Mouse (Mus musculus): ENCODE measurements at regions not wholly inside any gene's neighbourhood (a gene's known extent, or its start where the extent isn't known, plus 50 kb on each side); places are given as distances from the start of the nearest gene placed in this dataset.

GRCm38 (mm10) chr5:96924736-96925429, 72.6 kb upstream of the Bmp2k start:
- Histone ChIP-seq H3K27me3 (ENCODE audit: control insufficient read depth, insufficient read depth, low read depth, low read length) (no peaks in the 10 kb centered on the region), H3K9ac (ENCODE audit: low read depth, low read length) (no peak overlapping the region), H3K27ac (ENCODE audit: low read length) (no peak overlapping the region), H3K4me2 (ENCODE audit: low read length) (no peak overlapping the region), H3K36me3 (ENCODE audit: control insufficient read depth, insufficient read depth, low read length) (no peaks in the 10 kb centered on the region), H3K4me1 (ENCODE audit: control insufficient read depth, insufficient read depth, low read length) (no peaks in the 10 kb centered on the region), H3K4me3 (ENCODE audit: low read depth, low read length) (no peak overlapping the region), H3K9me3 (replicated peaks; ENCODE audit: control insufficient read depth, low read length, poor library complexity, severe bottlenecking) (no peaks in the 10 kb centered on the region)
- ATAC-seq = no peak
- WGBS = 94% methylated on average over 7 of the region's 7 CpGs

DNA sequence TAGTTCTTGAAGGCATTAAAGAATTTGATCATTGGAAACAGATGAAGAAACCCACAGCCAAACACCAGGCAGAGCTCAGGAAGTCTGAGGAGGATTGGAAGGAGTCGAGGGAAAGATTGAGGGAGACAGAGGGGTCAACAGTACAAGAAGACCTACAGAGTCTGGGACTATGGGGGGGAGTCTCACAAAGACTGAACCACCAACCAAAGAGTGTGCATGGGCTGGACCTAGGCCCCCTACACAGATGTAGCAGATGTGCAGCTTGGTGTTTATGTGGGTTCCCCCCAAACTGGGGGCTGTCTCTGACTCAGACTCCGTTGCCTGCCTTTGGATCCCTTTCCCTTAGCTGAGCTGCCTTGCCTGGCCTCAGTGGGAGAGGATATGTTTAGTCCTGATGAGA, 71.5 kb upstream of the Bmp2k start:
- no peak for ATAC-seq
- H3K36me3 ChIP-seq (ENCODE audit: control insufficient read depth, insufficient read depth, low read length) = no peaks in the 10 kb centered on the region
- no peaks in the 10 kb centered on the region for H3K9me3 ChIP-seq (replicated peaks; ENCODE audit: control insufficient read depth, low read length, poor library complexity, severe bottlenecking)
- no peaks in the 10 kb centered on the region for H3K27me3 ChIP-seq (ENCODE audit: control insufficient read depth, insufficient read depth, low read depth, low read length)
- no peak overlapping the region for H3K9ac ChIP-seq (ENCODE audit: low read depth, low read length)
- no peak overlapping the region for H3K27ac ChIP-seq (ENCODE audit: low read length)
- no peaks in the 10 kb centered on the region for H3K4me1 ChIP-seq (ENCODE audit: control insufficient read depth, insufficient read depth, low read length)
- no peak overlapping the region for H3K4me2 ChIP-seq (ENCODE audit: low read length)
- no peak overlapping the region for H3K4me3 ChIP-seq (ENCODE audit: low read depth, low read length)
- WGBS = 80% methylated on average over 2 of the region's 2 CpGs

- no peaks in the 10 kb centered on the region for H3K27me3 ChIP-seq (ENCODE audit: control insufficient read depth, insufficient read depth, low read depth, low read length)
- no peaks in the 10 kb centered on the region for H3K36me3 ChIP-seq (ENCODE audit: control insufficient read depth, insufficient read depth, low read length)
- H3K9ac ChIP-seq (ENCODE audit: low read depth, low read length) = no peak overlapping the region
- ATAC-seq = no peak
- H3K4me3 ChIP-seq (ENCODE audit: low read depth, low read length) = no peak overlapping the region
- H3K4me2 ChIP-seq (ENCODE audit: low read length) = no peak overlapping the region
- H3K4me1 ChIP-seq (ENCODE audit: control insufficient read depth, insufficient read depth, low read length) = no peaks in the 10 kb centered on the region
- H3K27ac ChIP-seq (ENCODE audit: low read length) = no peak overlapping the region
- WGBS = 64% methylated on average over 2 of the region's 2 CpGs
- no peaks in the 10 kb centered on the region for H3K9me3 ChIP-seq (replicated peaks; ENCODE audit: control insufficient read depth, low read length, poor library complexity, severe bottlenecking)
Observed at GRCm38 (mm10) chr5:96931091-96931490, 66.4 kb upstream of the Bmp2k start.

DNA sequence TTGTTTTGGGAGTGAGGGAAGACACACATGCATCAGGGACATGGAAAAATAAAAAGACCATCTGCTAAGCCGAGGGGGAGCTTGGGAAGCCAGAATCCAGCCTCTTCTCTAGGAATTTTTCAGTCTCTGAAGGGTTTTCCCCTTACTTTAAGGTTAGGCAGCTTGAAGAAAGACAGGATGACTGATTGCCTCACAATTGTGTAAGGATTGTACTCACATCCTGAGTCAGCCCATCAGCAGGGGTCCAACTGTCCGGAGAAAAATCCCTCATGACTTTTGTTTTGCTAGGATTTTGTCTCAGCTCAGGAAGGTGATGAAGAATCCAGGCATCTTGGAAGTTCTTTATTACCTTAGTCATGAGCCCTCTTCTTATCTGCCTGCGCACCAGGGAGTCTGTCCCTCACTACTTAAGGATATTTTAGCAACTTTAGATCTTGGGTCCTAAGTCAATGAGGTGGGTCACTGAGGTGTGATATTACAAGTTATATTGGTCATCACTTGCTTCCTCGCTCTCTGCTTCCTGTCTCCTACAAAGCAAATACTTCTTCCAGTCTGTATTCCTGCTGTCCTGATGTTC, 65.8 kb upstream of the Bmp2k start:
- H3K27me3 ChIP-seq (ENCODE audit: control insufficient read depth, insufficient read depth, low read depth, low read length) = no peaks in the 10 kb centered on the region
- WGBS = 61% methylated on average over 4 of the region's 4 CpGs
- H3K27ac ChIP-seq (ENCODE audit: low read length) = no peak overlapping the region
- H3K4me1 ChIP-seq (ENCODE audit: control insufficient read depth, insufficient read depth, low read length) = no peaks in the 10 kb centered on the region
- H3K9me3 ChIP-seq (replicated peaks; ENCODE audit: control insufficient read depth, low read length, poor library complexity, severe bottlenecking) = no peaks in the 10 kb centered on the region
- H3K36me3 ChIP-seq (ENCODE audit: control insufficient read depth, insufficient read depth, low read length) = no peaks in the 10 kb centered on the region
- no peak overlapping the region for H3K4me3 ChIP-seq (ENCODE audit: low read depth, low read length)
- H3K4me2 ChIP-seq (ENCODE audit: low read length) = no peak overlapping the region
- no peak for ATAC-seq
- no peak overlapping the region for H3K9ac ChIP-seq (ENCODE audit: low read depth, low read length)

DNA sequence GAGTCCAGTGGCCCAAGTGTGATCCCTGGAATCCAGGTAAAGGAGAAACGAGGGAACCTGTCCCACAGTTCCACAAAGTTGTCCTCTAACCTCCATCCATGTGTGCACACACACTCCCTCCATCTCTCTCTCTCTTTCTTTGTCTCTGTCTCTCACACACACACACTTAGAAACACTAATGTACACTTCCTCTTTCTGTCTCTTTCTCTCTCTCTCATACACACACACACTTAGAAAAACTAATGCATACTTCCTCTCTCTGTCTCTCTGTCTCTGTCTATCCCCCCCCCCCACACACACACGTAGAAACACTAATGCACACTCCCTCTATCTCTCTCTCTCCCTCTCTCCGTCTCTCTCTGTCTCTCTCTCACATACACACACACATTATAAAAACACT, 61.2 kb upstream of the Bmp2k start:
- ATAC-seq = no peak
- H3K4me2 ChIP-seq (ENCODE audit: low read length) = no peak overlapping the region
- H3K9ac ChIP-seq (ENCODE audit: low read depth, low read length) = no peak overlapping the region
- no peak overlapping the region for H3K27ac ChIP-seq (ENCODE audit: low read length)
- no peaks in the 10 kb centered on the region; the same call in 1 of the 2 replicates for H3K4me1 ChIP-seq (ENCODE audit: control insufficient read depth, insufficient read depth, low read length)
- 77% methylated on average over 3 of the region's 3 CpGs for WGBS
- H3K36me3 ChIP-seq (ENCODE audit: control insufficient read depth, insufficient read depth, low read length) = no peaks in the 10 kb centered on the region
- H3K9me3 ChIP-seq (replicated peaks; ENCODE audit: control insufficient read depth, low read length, poor library complexity, severe bottlenecking) = no peaks in the 10 kb centered on the region
- no peaks in the 10 kb centered on the region for H3K27me3 ChIP-seq (ENCODE audit: control insufficient read depth, insufficient read depth, low read depth, low read length)
- H3K4me3 ChIP-seq (ENCODE audit: low read depth, low read length) = no peak overlapping the region

- Histone ChIP-seq H3K9ac (ENCODE audit: low read depth, low read length) (no peak overlapping the region), H3K9me3 (replicated peaks; ENCODE audit: control insufficient read depth, low read length, poor library complexity, severe bottlenecking) (no peaks in the 10 kb centered on the region), H3K4me3 (ENCODE audit: low read depth, low read length) (no peak overlapping the region), H3K27ac (ENCODE audit: low read length) (no peak overlapping the region), H3K4me2 (ENCODE audit: low read length) (no peak overlapping the region), H3K27me3 (ENCODE audit: control insufficient read depth, insufficient read depth, low read depth, low read length) (no peaks in the 10 kb centered on the region), H3K36me3 (ENCODE audit: control insufficient read depth, insufficient read depth, low read length) (no peaks in the 10 kb centered on the region), H3K4me1 (ENCODE audit: control insufficient read depth, insufficient read depth, low read length) (no peaks in the 10 kb centered on the region; the same call in 1 of the 2 replicates)
- no peak for ATAC-seq
- WGBS = 90% methylated on average over 11 of the region's 11 CpGs
Observed at GRCm38 (mm10) chr5:96938718-96939117, 58.8 kb upstream of the Bmp2k start.

DNA sequence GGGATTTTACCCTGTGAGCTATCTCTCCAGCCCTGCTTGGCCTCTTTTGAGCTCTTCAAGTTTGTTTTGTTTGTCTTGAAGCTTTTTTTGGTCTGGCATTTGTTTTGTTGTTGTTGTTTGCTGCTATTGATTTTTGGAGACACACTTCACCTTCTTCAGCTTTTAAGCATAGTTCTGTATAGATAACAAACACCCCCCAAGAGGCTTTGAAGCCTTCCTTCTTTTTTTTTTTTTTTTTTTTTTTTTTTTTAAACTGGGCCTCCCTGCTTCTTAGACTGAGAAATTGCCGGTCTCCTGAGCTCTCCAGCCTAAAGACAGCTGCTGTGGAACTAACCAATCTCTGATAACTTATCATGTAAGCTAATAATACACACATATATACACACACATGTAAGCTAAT, 58.2 kb upstream of the Bmp2k start:
- WGBS = 82% methylated on average over 1 of the region's 1 CpGs
- no peak overlapping the region for H3K27ac ChIP-seq (ENCODE audit: low read length)
- H3K36me3 ChIP-seq (ENCODE audit: control insufficient read depth, insufficient read depth, low read length) = no peaks in the 10 kb centered on the region
- H3K4me2 ChIP-seq (ENCODE audit: low read length) = no peak overlapping the region
- H3K4me1 ChIP-seq (ENCODE audit: control insufficient read depth, insufficient read depth, low read length) = no peaks in the 10 kb centered on the region; the same call in 1 of the 2 replicates
- no peaks in the 10 kb centered on the region for H3K27me3 ChIP-seq (ENCODE audit: control insufficient read depth, insufficient read depth, low read depth, low read length)
- H3K9ac ChIP-seq (ENCODE audit: low read depth, low read length) = no peak overlapping the region
- H3K9me3 ChIP-seq (replicated peaks; ENCODE audit: control insufficient read depth, low read length, poor library complexity, severe bottlenecking) = no peaks in the 10 kb centered on the region
- no peak for ATAC-seq
- no peak overlapping the region for H3K4me3 ChIP-seq (ENCODE audit: low read depth, low read length)

DNA sequence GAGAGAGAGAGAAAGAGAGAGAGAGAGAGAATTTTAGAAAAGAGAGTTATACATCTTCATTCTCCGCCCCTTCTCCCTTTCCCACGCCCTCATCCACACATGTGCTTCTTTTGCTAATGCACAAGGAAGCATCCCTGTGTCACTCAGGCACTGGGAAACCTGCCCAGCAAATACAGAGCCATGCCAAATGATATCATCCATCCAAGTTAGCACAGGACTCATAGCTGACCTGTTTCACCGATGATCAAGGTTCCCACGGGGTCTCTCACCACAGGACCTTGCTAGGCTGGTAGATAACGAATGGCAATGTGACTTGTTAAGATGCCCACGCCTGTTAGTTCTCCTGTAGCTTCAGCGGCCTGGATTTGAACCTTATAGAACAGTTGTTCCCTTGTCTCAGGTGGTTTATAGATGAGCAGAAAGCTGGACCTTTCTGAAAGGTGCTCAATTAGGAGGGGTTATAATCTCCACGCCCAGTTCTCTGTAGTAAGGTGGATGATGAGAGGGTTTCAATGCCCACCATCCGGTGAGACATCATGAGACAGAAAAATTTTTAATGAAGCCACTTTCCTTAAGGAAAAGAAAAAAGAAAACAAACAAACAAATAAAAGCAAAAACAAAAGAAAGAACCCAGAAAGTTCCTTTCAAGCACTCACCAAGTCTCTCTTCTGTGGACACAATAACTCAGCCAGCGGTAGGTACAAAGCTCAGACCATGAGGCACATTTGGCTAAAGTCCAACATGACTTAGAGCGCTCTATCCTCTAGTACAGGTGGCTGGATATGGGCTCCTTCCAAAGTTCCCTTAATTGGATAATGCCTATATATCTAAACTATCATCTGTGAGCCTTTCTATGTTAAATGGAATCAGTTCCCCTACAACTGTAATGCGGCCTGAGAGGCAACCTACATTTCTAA, 57.1 kb upstream of the Bmp2k start:
- no peaks in the 10 kb centered on the region for H3K36me3 ChIP-seq (ENCODE audit: control insufficient read depth, insufficient read depth, low read length)
- H3K4me2 ChIP-seq (ENCODE audit: low read length) = no peak overlapping the region
- no peak overlapping the region for H3K9ac ChIP-seq (ENCODE audit: low read depth, low read length)
- no peaks in the 10 kb centered on the region for H3K27me3 ChIP-seq (ENCODE audit: control insufficient read depth, insufficient read depth, low read depth, low read length)
- no peak overlapping the region for H3K27ac ChIP-seq (ENCODE audit: low read length)
- no peak for ATAC-seq
- 80% methylated on average over 12 of the region's 12 CpGs for WGBS
- H3K9me3 ChIP-seq (replicated peaks; ENCODE audit: control insufficient read depth, low read length, poor library complexity, severe bottlenecking) = no peaks in the 10 kb centered on the region
- no peak overlapping the region for H3K4me3 ChIP-seq (ENCODE audit: low read depth, low read length)
- H3K4me1 ChIP-seq (ENCODE audit: control insufficient read depth, insufficient read depth, low read length) = no peaks in the 10 kb centered on the region; the same call in 1 of the 2 replicates

DNA sequence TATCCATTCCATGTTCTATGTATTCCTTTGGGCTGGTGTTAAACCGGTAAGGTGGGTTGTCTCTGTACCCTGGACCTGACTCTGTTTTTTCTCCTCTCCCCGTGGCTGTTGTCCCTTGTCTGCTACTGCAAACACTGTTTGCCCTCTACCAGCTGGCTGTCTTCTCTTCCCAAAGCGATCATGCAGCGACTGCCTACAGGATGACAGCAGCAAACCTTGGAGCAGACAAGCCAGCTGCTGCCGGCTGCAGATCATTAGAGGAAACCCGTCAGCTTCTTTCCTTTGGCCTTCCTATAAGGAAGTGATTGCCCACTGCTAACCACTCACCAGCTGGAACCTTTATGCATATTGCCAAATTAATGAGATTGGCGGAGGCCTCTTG, 56.4 kb upstream of the Bmp2k start:
- ATAC-seq = peak; percentile 74; the same call in 1 of the 2 replicates
- 0 out of 2 replicates have a peak overlapping the region, but pooled peaks have one; percentile 25 for H3K27ac ChIP-seq (ENCODE audit: low read length)

More for the DNA sequence above, 56.4 kb upstream of the Bmp2k start:
- H3K9ac ChIP-seq (ENCODE audit: low read depth, low read length) = no peak overlapping the region
- H3K4me2 ChIP-seq (ENCODE audit: low read length) = no peak overlapping the region
- no peaks in the 10 kb centered on the region for H3K27me3 ChIP-seq (ENCODE audit: control insufficient read depth, insufficient read depth, low read depth, low read length)
- H3K36me3 ChIP-seq (ENCODE audit: control insufficient read depth, insufficient read depth, low read length) = no peaks in the 10 kb centered on the region
- 40% methylated on average over 7 of the region's 7 CpGs for WGBS
- no peaks in the 10 kb centered on the region; the same call in 1 of the 2 replicates for H3K4me1 ChIP-seq (ENCODE audit: control insufficient read depth, insufficient read depth, low read length)
- H3K9me3 ChIP-seq (replicated peaks; ENCODE audit: control insufficient read depth, low read length, poor library complexity, severe bottlenecking) = no peaks in the 10 kb centered on the region
- no peak overlapping the region for H3K4me3 ChIP-seq (ENCODE audit: low read depth, low read length)
